Mouse (Mus musculus) limb, embryonic 13.5 days (tissue): ENCODE measurements at regions not wholly inside any gene's neighbourhood (a gene's known extent, or its start where the extent isn't known, plus 50 kb on each side); places are given as distances from the start of the nearest gene placed in this dataset.
A peak's percentile ranks its signal among the peaks of the same experiment; 100 is the strongest.

Experiments used
- ATAC-seq: fragments of 200-750 bp; cut with Nextera tagmentation; 2 replicates; pipeline ENCODE4 v1.8.0; 2017; ENCODE audit warnings: low read depth, moderate number of reproducible peaks, moderate TSS enrichment; ENCODE audit not compliant: low FRiP score
- H3K27ac ChIP-seq: fragments of 300-500 bp; sonication (generic); 2 replicates; pipeline ENCODE4 v1.5.1; 2015; ENCODE audit warnings: inconsistent platforms, mild to moderate bottlenecking, moderate library complexity
- H3K27me3 ChIP-seq: fragments of 300-500 bp; sonication (generic); 2 replicates; pipeline ENCODE4 v1.6.1; 2015; ENCODE audit warnings: mild to moderate bottlenecking, inconsistent platforms
- H3K36me3 ChIP-seq: fragments of 300-500 bp; sonication (generic); 2 replicates; pipeline ENCODE4 v1.6.1; 2015; ENCODE audit warnings: inconsistent platforms, mild to moderate bottlenecking, moderate library complexity
- H3K4me1 ChIP-seq: fragments of 300-500 bp; sonication (generic); 2 replicates; pipeline ENCODE4 v1.6.1; 2015; ENCODE audit warnings: inconsistent platforms
- H3K4me2 ChIP-seq: fragments of 300-500 bp; sonication (generic); replicated peaks from 2 replicates; pipeline ENCODE4 v1.6.1; 2015; ENCODE audit warnings: inconsistent platforms, mild to moderate bottlenecking, moderate library complexity
- H3K4me3 ChIP-seq: fragments of 300-500 bp; sonication (generic); 2 replicates; pipeline ENCODE4 v1.5.1; 2015; ENCODE audit warnings: moderate library complexity, mild to moderate bottlenecking, inconsistent platforms
- H3K9ac ChIP-seq: fragments of 300-500 bp; sonication (generic); 2 replicates; pipeline ENCODE4 v1.6.1; 2015; ENCODE audit warnings: mild to moderate bottlenecking, inconsistent platforms
- H3K9me3 ChIP-seq: fragments of 300-500 bp; sonication (generic); 2 replicates; pipeline ENCODE4 v1.6.1; 2016; ENCODE audit warnings: inconsistent platforms
- WGBS: fragments of 180-500 bp; shearing (Covaris S2); methylation state at CpG from one replicate; pipeline ENCODE4 v1.1.7; 2015; 5-methylcytosine and 5-hydroxymethylcytosine counted together

DNA sequence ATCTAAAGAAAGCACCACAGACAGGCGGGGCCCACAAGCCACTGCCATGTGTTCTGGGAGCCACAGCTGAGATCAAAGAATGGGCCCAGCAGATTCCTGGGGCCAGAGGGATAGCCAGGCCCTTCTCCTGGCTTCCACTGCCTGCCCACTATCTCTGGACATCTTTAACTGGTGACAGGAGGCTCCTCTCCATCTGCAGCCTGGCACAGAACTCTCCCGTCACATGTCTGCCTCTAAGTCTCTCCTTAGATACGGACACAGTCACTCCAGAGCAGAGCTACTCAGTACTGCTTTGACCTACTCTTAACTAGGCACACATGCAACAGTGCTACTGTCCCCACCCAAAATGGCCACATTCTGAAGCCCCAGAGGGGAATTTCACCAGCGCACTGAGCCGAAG is 234.1 kb upstream of the Dio3 start:
- H3K36me3 ChIP-seq, result no peaks in the 10 kb centered on the region
- H3K9ac ChIP-seq, result no peak overlapping the region
- no peak overlapping the region for H3K4me2 ChIP-seq
- H3K27me3 ChIP-seq, result peaks cover 28% of the 10 kb centered on the region; the same call in 1 of the 2 replicates
- no peak overlapping the region for H3K27ac ChIP-seq
- H3K9me3 ChIP-seq, result no peaks in the 10 kb centered on the region
- no peaks in the 10 kb centered on the region for H3K4me1 ChIP-seq
- H3K4me3 ChIP-seq, result no peak overlapping the region
- ATAC-seq, result no peak
- WGBS, result 77% methylated on average over 5 of the region's 5 CpGs

DNA sequence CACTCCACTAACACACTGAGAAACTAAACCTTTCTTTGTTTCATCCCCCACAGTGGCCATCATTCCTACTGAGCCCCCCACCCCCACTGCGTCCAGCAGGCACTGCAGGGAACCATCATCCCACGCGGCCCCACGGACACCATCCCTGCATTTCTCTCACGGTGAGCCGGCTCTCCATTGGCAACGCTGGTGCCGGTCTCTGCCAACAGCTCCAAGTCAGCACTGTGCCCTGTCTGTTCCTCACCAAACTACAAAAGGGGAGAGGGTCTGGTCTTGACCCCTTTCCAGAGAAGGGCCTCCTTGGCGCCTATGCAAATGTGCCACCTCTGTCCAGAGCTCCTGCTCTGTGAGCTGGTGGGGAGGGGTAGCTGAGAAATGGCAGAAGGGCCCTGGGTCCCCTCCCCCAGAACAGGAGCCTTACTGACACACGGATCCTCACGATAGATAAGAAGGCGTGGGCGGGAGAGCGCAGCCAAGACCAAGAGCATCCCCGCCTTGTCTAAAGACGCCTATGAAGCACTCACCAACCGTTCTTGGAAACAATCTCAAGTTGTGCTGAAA is 233.0 kb upstream of the Dio3 start:
- Histone ChIP-seq H3K27me3 (peaks cover 22% of the 10 kb centered on the region; the same call in 1 of the 2 replicates), H3K4me3 (no peak overlapping the region), H3K9me3 (no peaks in the 10 kb centered on the region), H3K9ac (no peak overlapping the region), H3K4me1 (no peaks in the 10 kb centered on the region), H3K36me3 (no peaks in the 10 kb centered on the region), H3K27ac (no peak overlapping the region), H3K4me2 (no peak overlapping the region)
- WGBS, result 74% methylated on average over 17 of the region's 17 CpGs
- ATAC-seq, result no peak

DNA sequence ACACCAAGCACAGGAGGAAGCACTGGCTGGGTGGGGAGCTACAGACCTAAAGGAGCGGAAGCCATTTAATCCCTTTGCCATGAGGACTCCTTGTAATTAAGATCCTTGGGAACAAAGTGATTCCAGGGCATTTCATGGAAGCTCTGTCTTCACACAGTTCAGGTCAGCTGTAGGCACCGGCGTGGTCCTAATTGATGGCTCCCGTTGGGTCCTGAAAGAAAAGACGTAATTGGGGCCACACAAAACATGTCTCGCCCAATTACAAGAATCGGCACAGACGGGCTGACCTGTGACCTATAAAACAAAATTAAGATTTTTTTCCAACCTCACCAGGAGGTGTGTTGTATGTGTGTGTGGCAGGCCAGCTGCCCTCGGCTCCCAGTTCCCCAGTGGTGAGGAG is 232.3 kb upstream of the Dio3 start:
- H3K27me3 ChIP-seq, result peaks cover 21% of the 10 kb centered on the region; the same call in 1 of the 2 replicates
- no peak overlapping the region for H3K9ac ChIP-seq
- H3K9me3 ChIP-seq, result no peaks in the 10 kb centered on the region
- WGBS, result 43% methylated on average over 9 of the region's 9 CpGs
- H3K27ac ChIP-seq, result no peak overlapping the region
- no peak for ATAC-seq
- H3K36me3 ChIP-seq, result no peaks in the 10 kb centered on the region
- no peak overlapping the region for H3K4me3 ChIP-seq
- no peak overlapping the region for H3K4me2 ChIP-seq
- no peaks in the 10 kb centered on the region for H3K4me1 ChIP-seq

DNA sequence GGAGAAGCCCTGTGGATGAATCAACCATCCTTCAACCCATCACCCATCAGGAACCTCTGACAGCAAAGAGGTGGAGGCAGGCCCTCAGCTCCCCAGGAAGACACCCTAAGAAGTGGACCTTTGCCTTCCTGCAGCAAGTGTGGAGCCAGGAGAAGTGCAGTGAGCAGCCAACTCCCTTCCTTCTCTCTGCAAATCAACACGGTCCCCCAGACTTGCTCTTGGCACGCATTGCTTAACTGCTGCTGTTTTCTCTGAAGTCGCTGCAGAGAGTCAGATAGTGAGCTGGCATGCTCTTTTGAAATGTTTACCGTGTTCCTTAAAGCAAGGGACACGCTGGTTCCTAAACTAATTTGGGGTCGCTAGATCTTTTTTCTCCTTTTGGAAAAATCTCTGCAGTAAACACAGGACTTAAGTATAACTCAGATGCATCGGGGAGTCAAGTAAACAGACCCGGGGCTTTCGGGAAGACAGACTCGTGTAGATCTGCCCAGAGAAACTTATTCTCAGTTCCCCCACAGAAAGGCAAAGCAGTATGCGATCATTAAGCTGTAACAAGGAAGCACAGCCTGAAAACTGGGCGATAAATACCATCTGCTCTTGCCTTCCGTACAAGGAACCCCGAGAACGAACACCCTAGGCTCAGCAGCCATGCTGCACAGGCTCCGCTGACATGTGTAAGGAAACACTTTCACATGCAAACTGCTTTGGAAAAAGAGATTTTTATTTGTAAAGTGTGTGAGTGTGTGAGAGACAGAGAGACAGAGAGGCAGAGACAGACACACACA is 231.2 kb upstream of the Dio3 start:
- WGBS, result 52% methylated on average over 16 of the region's 16 CpGs
- 0 out of 2 replicates have a peak overlapping the region, but pooled peaks have one; percentile 3 for H3K4me2 ChIP-seq
- H3K4me3 ChIP-seq, result no peak overlapping the region
- H3K9ac ChIP-seq, result no peak overlapping the region
- no peaks in the 10 kb centered on the region for H3K4me1 ChIP-seq
- H3K27ac ChIP-seq, result no peak overlapping the region
- peaks cover 24% of the 10 kb centered on the region; the same call in 1 of the 2 replicates for H3K27me3 ChIP-seq
- H3K9me3 ChIP-seq, result no peaks in the 10 kb centered on the region
- no peaks in the 10 kb centered on the region for H3K36me3 ChIP-seq
- no peak for ATAC-seq

DNA sequence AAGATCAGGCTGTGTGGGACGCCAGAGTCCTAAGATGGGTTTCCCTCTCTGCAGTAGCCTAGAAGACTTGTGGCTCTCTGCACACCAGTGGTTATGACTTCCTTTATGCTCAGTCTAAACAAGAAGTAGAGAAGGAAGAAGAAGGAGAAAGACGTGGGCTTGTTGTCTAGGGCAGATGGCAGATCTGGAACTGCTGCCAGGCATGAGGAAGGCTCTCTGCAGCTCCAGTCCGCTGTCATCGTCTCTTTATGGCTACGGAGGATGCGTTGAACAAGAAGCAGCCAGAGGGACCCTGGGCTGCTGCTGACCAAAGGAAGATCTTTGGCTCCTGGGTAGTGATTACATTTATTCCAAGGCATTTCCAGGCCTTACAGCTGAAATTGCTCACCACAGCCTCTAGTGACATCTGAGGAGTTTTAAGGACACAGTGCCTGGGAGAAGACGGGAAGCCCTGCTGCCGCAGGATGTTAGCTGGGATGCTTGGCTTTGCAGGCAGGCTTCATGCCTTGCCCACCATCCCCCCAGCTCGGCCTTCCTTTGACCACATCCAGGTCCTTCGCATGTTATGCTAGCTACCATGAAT is 229.6 kb upstream of the Dio3 start:
- ATAC-seq, result no peak
- WGBS, result 87% methylated on average over 10 of the region's 10 CpGs

DNA sequence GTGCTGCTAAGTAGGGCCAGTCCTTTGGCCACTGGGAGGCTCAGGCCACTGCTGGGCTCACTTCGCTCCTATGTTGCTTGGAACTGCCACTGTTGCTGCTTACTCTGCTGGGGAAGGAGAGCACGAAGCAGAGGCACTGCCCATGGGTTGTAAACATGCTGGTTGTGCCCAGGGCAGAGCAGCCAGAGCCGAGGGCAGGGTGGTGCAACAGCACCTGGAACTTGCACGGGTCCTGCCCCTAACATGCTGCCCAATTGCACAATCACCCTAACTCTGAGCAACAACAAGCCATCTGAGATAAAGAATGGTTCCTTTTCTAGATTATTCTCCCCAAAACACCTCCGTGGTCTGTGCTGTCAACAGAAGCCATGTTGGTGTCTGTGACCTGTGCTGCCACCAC is 219.5 kb upstream of the Dio3 start:
- WGBS, result 76% methylated on average over 5 of the region's 5 CpGs
- H3K27me3 ChIP-seq, result peaks cover 6% of the 10 kb centered on the region; the same call in 1 of the 2 replicates
- no peak overlapping the region for H3K4me3 ChIP-seq
- H3K4me1 ChIP-seq, result no peaks in the 10 kb centered on the region
- ATAC-seq, result no peak
- H3K36me3 ChIP-seq, result no peaks in the 10 kb centered on the region
- no peak overlapping the region for H3K9ac ChIP-seq
- H3K9me3 ChIP-seq, result no peaks in the 10 kb centered on the region
- H3K27ac ChIP-seq, result no peak overlapping the region
- H3K4me2 ChIP-seq, result no peak overlapping the region

More for the DNA sequence above, 229.6 kb upstream of the Dio3 start:
- no peak overlapping the region for H3K27ac ChIP-seq
- H3K27me3 ChIP-seq, result peaks cover 24% of the 10 kb centered on the region; the same call in 1 of the 2 replicates
- H3K4me3 ChIP-seq, result no peak overlapping the region
- no peak overlapping the region for H3K9ac ChIP-seq
- H3K4me2 ChIP-seq, result no peak overlapping the region
- H3K9me3 ChIP-seq, result no peaks in the 10 kb centered on the region
- H3K36me3 ChIP-seq, result no peaks in the 10 kb centered on the region
- H3K4me1 ChIP-seq, result no peaks in the 10 kb centered on the region

DNA sequence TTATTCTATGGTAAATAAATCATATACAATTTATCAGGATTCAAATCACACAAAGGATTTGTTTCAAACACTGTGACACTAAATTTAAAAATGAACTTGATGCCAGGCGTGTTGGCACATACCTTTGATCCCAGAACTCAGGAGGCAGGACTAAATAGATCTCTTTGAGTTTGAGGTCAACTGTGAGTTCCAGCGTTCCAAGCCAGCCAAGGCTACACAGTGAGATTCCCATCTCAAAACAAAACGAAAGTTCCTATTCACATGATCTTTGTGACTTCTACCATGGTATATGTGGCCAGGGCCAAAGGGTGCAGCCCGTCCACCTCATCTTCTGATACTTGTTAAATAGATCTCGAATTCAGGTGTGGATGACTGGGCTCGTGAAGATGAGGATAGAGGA is 216.9 kb upstream of the Dio3 start:
- Histone ChIP-seq H3K27ac (no peak overlapping the region), H3K4me3 (no peak overlapping the region), H3K36me3 (no peaks in the 10 kb centered on the region), H3K9ac (no peak overlapping the region), H3K27me3 (peaks cover 6% of the 10 kb centered on the region; the same call in 1 of the 2 replicates), H3K4me1 (no peaks in the 10 kb centered on the region), H3K9me3 (no peaks in the 10 kb centered on the region), H3K4me2 (no peak overlapping the region)
- no peak for ATAC-seq
- WGBS, result 90% methylated on average over 6 of the region's 6 CpGs

DNA sequence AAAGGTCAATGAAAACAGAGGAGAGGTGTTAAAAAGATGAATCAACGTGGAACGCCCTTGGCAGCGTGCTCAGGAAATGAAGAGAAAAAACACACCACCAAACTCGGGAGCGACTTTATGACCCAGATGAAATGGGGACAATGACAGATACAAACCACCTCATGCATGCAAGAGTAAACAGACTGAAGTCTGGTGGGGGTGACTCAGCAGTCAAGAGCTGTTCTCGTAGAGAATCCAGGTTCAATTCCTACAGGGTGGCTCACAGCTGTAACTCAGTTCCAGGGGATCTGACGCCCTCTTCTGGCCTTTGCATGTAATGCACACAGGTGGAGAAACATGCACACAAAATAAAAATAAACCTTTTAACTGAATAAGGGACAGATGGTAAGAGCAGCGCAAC is 215.9 kb upstream of the Dio3 start:
- Histone ChIP-seq H3K27me3 (peaks cover 6% of the 10 kb centered on the region; the same call in 1 of the 2 replicates), H3K9ac (no peak overlapping the region), H3K4me1 (no peaks in the 10 kb centered on the region), H3K36me3 (no peaks in the 10 kb centered on the region), H3K4me3 (no peak overlapping the region), H3K9me3 (peaks cover 1% of the 10 kb centered on the region), H3K4me2 (no peak overlapping the region), H3K27ac (no peak overlapping the region)
- WGBS, result 40% methylated on average over 8 of the region's 8 CpGs
- ATAC-seq, result no peak

DNA sequence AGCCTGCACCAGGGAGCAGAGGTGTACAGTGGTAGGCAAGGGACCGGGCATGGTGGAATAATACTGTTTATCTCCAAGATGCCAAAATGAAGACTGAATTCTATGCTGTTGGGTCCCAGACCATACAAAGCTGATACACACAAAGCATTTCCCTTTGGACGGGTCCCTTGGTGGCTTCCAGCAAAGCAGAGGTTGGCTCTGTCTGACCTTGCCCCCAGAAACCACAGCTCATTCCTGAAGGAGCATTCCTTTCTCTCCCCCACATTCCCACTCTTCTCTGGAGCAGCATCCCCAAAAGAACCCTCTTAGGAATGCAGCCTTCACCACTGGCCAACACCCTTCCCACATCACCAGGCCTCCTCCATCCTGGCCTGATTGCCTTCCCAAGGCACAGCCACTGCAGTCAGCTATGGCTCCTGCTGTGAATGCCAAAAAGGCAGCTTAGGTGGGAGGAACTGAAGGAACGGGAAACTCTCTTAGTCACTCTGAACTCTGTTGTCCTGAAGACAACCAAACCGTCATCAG is 212.4 kb upstream of the Dio3 start:
- Histone ChIP-seq H3K27me3 (no peaks in the 10 kb centered on the region), H3K4me3 (no peak overlapping the region), H3K4me2 (no peak overlapping the region), H3K4me1 (no peaks in the 10 kb centered on the region), H3K27ac (no peak overlapping the region), H3K9me3 (peaks cover 24% of the 10 kb centered on the region), H3K9ac (no peak overlapping the region), H3K36me3 (no peaks in the 10 kb centered on the region)
- ATAC-seq, result no peak
- 76% methylated on average over 4 of the region's 4 CpGs for WGBS

DNA sequence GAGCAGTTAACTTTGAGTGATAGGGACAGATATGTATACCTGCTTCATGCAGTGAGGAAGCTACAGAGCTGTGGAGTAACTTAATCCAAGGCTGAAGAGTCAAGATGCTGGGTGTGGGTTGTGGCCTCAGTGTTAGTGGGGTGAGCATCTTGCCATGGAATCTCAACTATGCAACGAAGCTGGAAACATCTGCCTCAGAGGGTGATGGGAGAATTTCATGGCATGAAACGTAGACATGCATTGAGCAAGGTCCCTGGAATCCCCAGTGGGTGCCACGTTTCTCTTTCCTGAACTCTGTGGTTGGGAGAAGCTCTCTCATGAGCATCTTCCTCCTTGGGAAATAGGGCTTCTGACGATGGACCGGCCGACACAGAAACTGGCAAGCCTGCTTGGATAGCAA is 208.4 kb upstream of the Dio3 start:
- no peak overlapping the region for H3K27ac ChIP-seq
- no peaks in the 10 kb centered on the region for H3K27me3 ChIP-seq
- no peak overlapping the region for H3K4me2 ChIP-seq
- H3K9ac ChIP-seq, result no peak overlapping the region
- H3K36me3 ChIP-seq, result no peaks in the 10 kb centered on the region
- no peak for ATAC-seq
- whole genome bisulfite sequencing, result 83% methylated on average over 6 of the region's 6 CpGs
- no peak overlapping the region for H3K4me3 ChIP-seq
- H3K9me3 ChIP-seq, result peaks cover 24% of the 10 kb centered on the region
- no peaks in the 10 kb centered on the region for H3K4me1 ChIP-seq

DNA sequence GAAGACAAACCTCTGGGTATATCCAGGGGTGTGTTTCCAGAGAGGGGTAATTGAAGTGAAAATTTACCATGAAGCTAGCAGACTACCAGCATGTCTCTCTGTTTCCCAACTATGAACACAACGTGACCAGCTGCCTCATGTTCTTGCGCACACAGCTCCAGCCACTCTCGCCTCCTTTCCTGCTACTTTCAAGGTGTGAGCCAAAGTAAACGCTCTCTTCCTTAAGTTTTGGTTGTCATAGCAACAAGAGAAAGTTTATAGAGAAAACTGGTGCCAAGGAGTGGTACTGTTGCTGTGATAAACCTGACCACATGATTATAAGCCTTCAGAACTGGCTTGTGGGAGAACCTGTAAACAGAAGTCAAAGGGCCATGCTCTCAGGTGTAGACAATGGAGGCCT is 207.0 kb upstream of the Dio3 start:
- Histone ChIP-seq H3K9ac (no peak overlapping the region), H3K4me2 (no peak overlapping the region), H3K36me3 (no peaks in the 10 kb centered on the region), H3K4me3 (no peak overlapping the region), H3K27ac (0 out of 2 replicates have a peak overlapping the region, but pooled peaks have one; percentile 10), H3K4me1 (peaks cover 3% of the 10 kb centered on the region; the same call in 1 of the 2 replicates), H3K9me3 (peaks cover 24% of the 10 kb centered on the region), H3K27me3 (0 out of 2 replicates have a peak, but pooled peaks cover 4% of the 10 kb centered on the region)
- 55% methylated on average over 4 of the region's 4 CpGs for WGBS
- no peak for ATAC-seq

DNA sequence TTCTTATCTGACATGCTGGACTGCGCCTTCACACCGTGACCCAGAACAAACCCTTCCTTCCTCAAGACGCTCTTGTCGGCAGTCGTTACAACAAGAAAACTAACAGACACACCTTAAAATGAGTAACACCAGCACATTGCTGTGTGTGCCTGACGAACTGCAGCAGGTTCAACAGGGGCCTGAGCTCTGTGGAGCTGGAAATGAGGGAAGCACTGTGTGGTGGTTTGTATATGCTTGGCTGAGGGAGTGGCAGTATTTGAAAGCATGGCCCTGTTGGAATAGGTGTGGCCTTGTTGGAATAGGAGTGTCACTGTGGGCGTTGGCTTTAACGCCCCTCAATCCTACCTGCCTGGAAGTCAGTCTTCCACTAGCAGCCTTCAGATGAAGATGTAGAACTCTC is 203.9 kb upstream of the Dio3 start:
- Histone ChIP-seq H3K4me3 (no peak overlapping the region), H3K27ac (no peak overlapping the region), H3K27me3 (0 out of 2 replicates have a peak, but pooled peaks cover 4% of the 10 kb centered on the region), H3K36me3 (no peaks in the 10 kb centered on the region), H3K4me1 (peaks cover 8% of the 10 kb centered on the region; the same call in 1 of the 2 replicates), H3K9me3 (peaks cover 6% of the 10 kb centered on the region; the same call in 1 of the 2 replicates), H3K9ac (no peak overlapping the region), H3K4me2 (no peak overlapping the region)
- no peak for ATAC-seq
- 81% methylated on average over 8 of the region's 8 CpGs for WGBS
